8 mouse cellular contexts compared by ENCODE assay signal in the genomic region with DNA sequence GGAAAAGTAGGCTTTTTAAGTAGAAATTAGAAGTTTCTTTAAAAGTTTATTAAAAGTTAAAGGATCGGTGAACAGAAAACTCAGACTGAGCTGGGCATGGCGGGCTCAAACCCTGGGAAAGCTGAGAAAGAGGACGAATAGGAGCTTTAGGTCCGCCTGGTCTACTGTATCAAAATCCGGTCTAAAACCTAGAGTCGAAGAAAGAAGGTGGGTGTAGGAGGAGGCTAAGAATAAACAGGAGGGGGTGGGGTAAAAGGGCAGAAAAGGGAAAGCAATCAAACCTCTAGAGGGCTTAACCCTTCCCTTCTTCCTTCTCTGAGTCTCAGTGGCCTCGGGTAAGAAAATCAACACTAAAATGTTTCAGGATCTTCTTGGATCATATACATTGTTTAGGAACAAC.
DNase-seq lines count a peak whose midpoint lies in the region; ATAC-seq lines count a peak whose summit lies in the region.

No protein-coding gene starts in this region.

- H3K4me1 ChIP-seq in forebrain, embryonic 11.5 days (replicated peaks; ENCODE audit: control insufficient read depth, insufficient read depth, low read length), result no peaks in the 10 kb centered on the region; the same call in 1 of the 2 replicates
- peaks cover 23% of the 10 kb centered on the region for H3K4me1 ChIP-seq in liver, embryonic 11.5 days (replicated peaks; ENCODE audit: control insufficient read depth, insufficient read depth, low read length)

- H3K27ac ChIP-seq in forebrain, embryonic 11.5 days (ENCODE audit: low read depth, low read length), result no peak overlapping the region
- peak overlapping the region; percentile 22; the same call in 1 of the 2 replicates for H3K27ac ChIP-seq in liver, embryonic 11.5 days (ENCODE audit: low read depth, low read length)

- WGBS in forebrain, embryonic 11.5 days, result 4% methylated on average over 7 of the region's 7 CpGs
- 3% methylated on average over 7 of the region's 7 CpGs for WGBS in liver, embryonic 11.5 days

- peak overlapping the region; percentile 28; the same call in 1 of the 2 replicates for H3K4me3 ChIP-seq in forebrain, embryonic 11.5 days (ENCODE audit: low read depth, low read length)
- peak overlapping the region; percentile 44 for H3K4me3 ChIP-seq in liver, embryonic 11.5 days (ENCODE audit: low read depth, low read length)

- peak overlapping the region; percentile 59; the same call in 1 of the 2 replicates for H3K4me2 ChIP-seq in forebrain, embryonic 11.5 days (ENCODE audit: low read depth, low read length, severe bottlenecking)
- H3K4me2 ChIP-seq in liver, embryonic 11.5 days, result peak overlapping the region; percentile 67

- no peaks in the 10 kb centered on the region for H3K9me3 ChIP-seq in forebrain, embryonic 11.5 days (ENCODE audit: control insufficient read depth, low read length)
- no peaks in the 10 kb centered on the region for H3K9me3 ChIP-seq in liver, embryonic 11.5 days (ENCODE audit: control insufficient read depth, low read length)

- no peak for ATAC-seq in forebrain, embryonic 11.5 days (replicated peaks; ENCODE audit: low FRiP score)
- no peak; the same call in 1 of the 2 replicates for ATAC-seq in liver, embryonic 11.5 days (replicated peaks; ENCODE audit: low FRiP score)

- H3K9ac ChIP-seq in forebrain, embryonic 11.5 days (ENCODE audit: low read length), result no peak overlapping the region
- peak overlapping the region; percentile 54 for H3K9ac ChIP-seq in liver, embryonic 11.5 days (ENCODE audit: low read depth, low read length)

- peak; percentile 7 for DNase-seq in cerebellum, adult 11-12 months
- DNase-seq in cerebellum, postnatal 36 days, result no peak
- DNase-seq in 3T3-L1 (ENCODE audit: low read depth, low spot score), result peak; percentile 37
- DNase-seq in forebrain, embryonic 11.5 days (ENCODE audit: low spot score), result no peak
- DNase-seq in liver, embryonic 11.5 days (ENCODE audit: low spot score), result no peak
- DNase-seq in thymus, postnatal 25 days, result peak; percentile 37
- no peak for DNase-seq in layer of hippocampus, adult 11-12 months (ENCODE audit: low spot score)
- no peak for DNase-seq in ovary, postnatal 14 days (ENCODE audit: low spot score)

- H3K36me3 ChIP-seq in forebrain, embryonic 11.5 days (ENCODE audit: control insufficient read depth, insufficient read depth, low read length), result no peaks in the 10 kb centered on the region
- no peaks in the 10 kb centered on the region for H3K36me3 ChIP-seq in liver, embryonic 11.5 days (ENCODE audit: control insufficient read depth, insufficient read depth, low read length)

- H3K27me3 ChIP-seq in forebrain, embryonic 11.5 days (ENCODE audit: control insufficient read depth, insufficient read depth, low read length), result no peaks in the 10 kb centered on the region
- H3K27me3 ChIP-seq in liver, embryonic 11.5 days (replicated peaks; ENCODE audit: control insufficient read depth, insufficient read depth, low read length), result no peaks in the 10 kb centered on the region

Comparison
In these comparisons a context has a peak if more than half of its experiments do, and no peak if none do; other contexts are left out.
1. DNase-seq: peak in cerebellum, adult 11-12 months (single experiment), 3T3-L1 (single experiment) and thymus, postnatal 25 days (single experiment); none in cerebellum, postnatal 36 days (0 of 2), forebrain, embryonic 11.5 days (single experiment), liver, embryonic 11.5 days (single experiment), layer of hippocampus, adult 11-12 months (single experiment) and ovary, postnatal 14 days (single experiment).